Mouse (Mus musculus) liver, embryonic 14.5 days (tissue): Measurements from ENCODE around the gene Bmp5.

Experiments
- CTCF ChIP-seq: IDR thresholded peaks from 2 replicates; pipeline ENCODE4 v1.5.1; 2016; ENCODE audit warnings: antibody characterized with exemption, low read depth, control low read depth
- EP300 ChIP-seq: IDR thresholded peaks from 2 replicates; pipeline ENCODE4 v1.6.1; 2016; ENCODE audit warnings: antibody characterized with exemption, low read depth

DNA sequence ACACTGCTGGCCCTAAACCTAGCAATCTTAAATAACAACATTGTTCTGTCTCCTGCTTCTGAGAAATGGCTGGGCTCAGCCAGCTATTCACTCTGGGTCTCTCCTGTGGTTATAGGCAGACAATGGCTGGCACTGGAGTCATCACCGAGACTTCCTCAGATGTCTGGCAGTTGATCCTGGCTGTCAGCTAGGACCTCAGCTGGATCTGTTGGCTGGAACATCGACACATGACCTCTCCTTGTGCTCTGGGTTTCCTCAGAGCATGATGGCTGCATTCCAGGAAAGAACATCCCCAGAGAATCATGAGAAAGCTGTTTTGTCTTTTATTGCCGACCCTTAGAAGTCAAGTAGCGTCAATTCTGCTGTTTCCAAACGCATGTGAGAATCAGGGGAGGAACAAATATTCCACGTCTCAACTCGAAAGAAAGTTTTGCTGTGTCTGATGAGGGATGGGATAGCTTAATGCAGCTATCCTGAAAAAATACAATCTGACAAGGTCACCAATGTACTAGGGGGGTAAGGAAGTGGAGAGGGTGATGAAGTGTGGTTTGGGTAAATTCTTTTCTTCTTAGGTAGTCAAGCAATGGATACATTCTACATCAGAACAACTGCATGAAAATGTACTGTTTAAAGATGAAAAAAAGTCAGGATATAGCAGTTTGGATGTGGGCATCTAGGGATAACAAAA lies 135.1 kb downstream of the Bmp5 start:
- TF ChIP-seq CTCF (no peak), EP300 (no peak)
